Mouse (Mus musculus) lung, embryonic 14.5 days (tissue): ENCODE measurements around the gene Cypt15. TPM values are rescaled to one million over a fixed set of nuclear protein-coding genes. Genes with fewer than 3 reads are reported as not detected.
"Not testable (repeated sequence)": the region's sequence is repeated elsewhere in the genome, so short reads cannot be mapped to it uniquely, and the experiment has no call there.

Experiments
- ATAC-seq: fragments of 200-750 bp; cut with Nextera tagmentation; 2 replicates; pipeline ENCODE4 v1.8.0; 2017; ENCODE audit warnings: mild to moderate bottlenecking, moderate TSS enrichment, moderate library complexity; ENCODE audit not compliant: insufficient read depth
- DNase-seq: peaks from one replicate; pipeline ENCODE4 v3.0.0-alpha.2; 2015
- H3K27ac ChIP-seq: fragments of 300-500 bp; sonication (generic); 2 replicates; pipeline ENCODE4 v1.5.1; 2014; ENCODE audit warnings: low read depth, mild to moderate bottlenecking, moderate library complexity
- H3K27me3 ChIP-seq: fragments of 300-500 bp; sonication (generic); 2 replicates; pipeline ENCODE4 v1.6.1; 2014; ENCODE audit warnings: low read length, control low read depth; ENCODE audit not compliant: insufficient read depth
- H3K36me3 ChIP-seq: fragments of 300-500 bp; sonication (generic); 2 replicates; pipeline ENCODE4 v1.6.1; 2014; ENCODE audit warnings: control low read depth; ENCODE audit not compliant: insufficient read depth
- H3K4me1 ChIP-seq: fragments of 300-500 bp; sonication (generic); 2 replicates; pipeline ENCODE4 v1.6.1; 2014; ENCODE audit warnings: antibody characterized with exemption, control low read depth; ENCODE audit not compliant: insufficient read depth
- H3K4me2 ChIP-seq: fragments of 300-500 bp; sonication (generic); 2 replicates; pipeline ENCODE4 v1.6.1; 2014; ENCODE audit warnings: mild to moderate bottlenecking
- H3K4me3 ChIP-seq: fragments of 300-500 bp; sonication (generic); 2 replicates; pipeline ENCODE4 v1.5.1; 2014; ENCODE audit warnings: low read depth, low read length
- H3K9ac ChIP-seq: fragments of 300-500 bp; sonication (generic); 2 replicates; pipeline ENCODE4 v1.6.1; 2014
- H3K9me3 ChIP-seq: fragments of 300-500 bp; sonication (generic); 2 replicates; pipeline ENCODE4 v1.6.1; 2016; ENCODE audit warnings: low read depth, low read length, control low read depth
- CTCF ChIP-seq: IDR thresholded peaks from 2 replicates; pipeline ENCODE4 v1.5.1; 2016; ENCODE audit warnings: antibody characterized with exemption, low read depth
- whole genome bisulfite sequencing: fragments of 180-500 bp; shearing (Covaris S2); extraction: QIAGEN DNeasy Blood & Tissue Kit; methylation state at CpG from one replicate; pipeline ENCODE4 v1.1.7; 2014; 5-methylcytosine and 5-hydroxymethylcytosine counted together
- polyA plus RNA-seq: library from polyadenylated mRNA; unstranded; fragments of >200 nt; fragmentation: Nextera tagmentation; extraction: Ambion mirVana; gene quantifications from 2 replicates; pipeline ENCODE4 v1.2.1, GENCODE M21; 2014

Gene Cypt15
- polyA plus RNA-seq = not detected in 2 replicates

GRCm38 (mm10) chrX:39345967-39346366 is at the start of gene Cypt15:
Cypt15 (plus strand) TSS chrX:39346267.
- ATAC-seq, H3K4me1 ChIP-seq, H3K27ac ChIP-seq, DNase-seq, H3K4me2 ChIP-seq, H3K36me3 ChIP-seq, H3K9me3 ChIP-seq, H3K4me3 ChIP-seq, H3K9ac ChIP-seq, H3K27me3 ChIP-seq: not testable (repeated sequence)
- WGBS = 78% methylated on average over 1 of the region's 1 CpGs

DNA sequence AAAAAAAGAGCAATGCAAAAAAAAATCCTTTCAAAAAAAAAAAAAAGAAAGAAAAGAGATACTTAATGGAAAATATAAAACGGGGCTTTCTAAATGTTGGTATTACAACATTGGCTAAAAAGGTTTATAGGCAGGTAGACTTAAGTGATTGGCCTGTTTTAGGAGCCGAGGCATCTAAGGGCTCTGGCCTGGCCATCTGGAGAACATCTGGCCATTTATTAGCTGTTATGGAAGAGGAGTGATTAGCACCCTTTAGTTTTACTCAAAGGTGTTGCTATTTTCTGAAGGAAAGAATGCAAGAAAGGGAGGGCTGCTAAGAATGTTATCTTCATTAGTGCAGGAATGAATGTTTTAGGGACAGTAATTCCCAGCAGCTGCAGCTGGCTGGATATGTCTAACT is 24.9 kb downstream of the Cypt15 start:
- no peak for ATAC-seq
- WGBS = 79% methylated on average over 2 of the region's 2 CpGs
- no peaks in the 10 kb centered on the region for H3K27me3 ChIP-seq

DNA sequence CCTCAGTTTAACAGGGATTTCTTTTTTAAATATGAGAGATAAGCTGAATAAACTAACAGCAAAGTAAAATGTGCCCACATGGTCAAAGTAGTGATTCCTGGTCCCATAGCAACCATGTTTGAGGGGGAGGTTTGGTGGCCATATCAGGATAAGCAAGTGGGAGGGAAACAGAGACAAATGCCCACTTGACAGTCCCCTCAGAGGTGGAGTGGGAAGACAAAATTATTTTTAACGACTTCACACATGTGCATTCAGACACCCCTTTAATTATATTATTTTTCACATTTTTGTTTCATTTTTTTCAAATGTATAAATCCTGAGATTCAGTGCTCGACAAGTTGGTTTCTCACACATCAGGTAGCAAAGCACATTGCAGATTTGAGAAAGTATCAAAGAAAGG is 32.8 kb downstream of the Cypt15 start:
- Histone ChIP-seq H3K27ac (no peak overlapping the region), H3K9me3 (no peaks in the 10 kb centered on the region), H3K4me3 (no peak overlapping the region), H3K4me2 (no peak overlapping the region), H3K9ac (no peak overlapping the region), H3K4me1 (no peaks in the 10 kb centered on the region), H3K36me3 (no peaks in the 10 kb centered on the region), H3K27me3 (no peaks in the 10 kb centered on the region)
- ATAC-seq = no peak
- no peak for DNase-seq
- 65% methylated on average over 2 of the region's 2 CpGs for WGBS
- TF ChIP-seq CTCF = no peak

More for the DNA sequence above, 24.9 kb downstream of the Cypt15 start:
- H3K4me2 ChIP-seq = no peak overlapping the region
- H3K36me3 ChIP-seq = no peaks in the 10 kb centered on the region
- H3K9me3 ChIP-seq = no peaks in the 10 kb centered on the region
- no peak for TF ChIP-seq CTCF
- H3K4me1 ChIP-seq = no peaks in the 10 kb centered on the region
- no peak overlapping the region for H3K27ac ChIP-seq
- DNase-seq = no peak
- H3K4me3 ChIP-seq = no peak overlapping the region
- no peak overlapping the region for H3K9ac ChIP-seq

DNA sequence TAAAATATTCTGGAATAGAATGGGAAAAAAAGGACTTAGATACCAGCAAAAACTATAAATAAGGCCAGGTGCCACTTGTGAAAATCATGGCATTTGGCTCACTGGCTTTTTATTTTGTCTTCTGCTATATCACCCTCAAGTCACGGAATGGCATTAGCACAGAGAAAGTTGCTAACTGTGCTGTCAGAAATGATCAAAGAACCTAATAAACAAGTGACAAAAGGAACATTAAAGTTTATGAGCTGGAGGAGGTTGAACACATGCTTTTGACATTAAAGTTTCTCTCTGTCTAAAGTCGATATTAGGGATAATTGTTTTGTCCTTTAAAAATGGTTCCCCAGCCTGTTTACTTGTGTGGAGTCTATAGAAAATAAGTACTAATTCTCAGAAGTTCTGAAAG is 37.7 kb downstream of the Cypt15 start:
- H3K9me3 ChIP-seq = no peaks in the 10 kb centered on the region
- TF ChIP-seq CTCF = no peak
- no peak overlapping the region for H3K9ac ChIP-seq
- H3K4me1 ChIP-seq = no peaks in the 10 kb centered on the region
- ATAC-seq (no peak), DNase-seq (no peak)
- H3K27ac ChIP-seq = no peak overlapping the region
- no peaks in the 10 kb centered on the region for H3K27me3 ChIP-seq
- H3K4me3 ChIP-seq = no peak overlapping the region
- no peaks in the 10 kb centered on the region for H3K36me3 ChIP-seq
- WGBS = 50% methylated on average over 2 of the region's 2 CpGs
- no peak overlapping the region for H3K4me2 ChIP-seq
